Mouse (Mus musculus): ENCODE measurements around the gene Pon3.

GRCm38 (mm10) chr6:5198590-5198989 lies 57.5 kb downstream of the Pon3 start:
- TF ChIP-seq CTCF (IDR thresholded peaks at IDR 0.05; ENCODE audit: low read depth) (no peak), EP300 (IDR thresholded peaks at IDR 0.05; ENCODE audit: low read depth) (no peak)
